Mouse (Mus musculus): ENCODE results near the gene Il10. TPM values are rescaled to one million over a fixed set of nuclear protein-coding genes. Genes with fewer than 3 reads are reported as not detected.
A peak's percentile ranks its signal among the peaks of the same experiment; 100 is the strongest.

Il10 gene
- polyA plus RNA-seq, 1 experiment from 2014 or later: not detected

DNA sequence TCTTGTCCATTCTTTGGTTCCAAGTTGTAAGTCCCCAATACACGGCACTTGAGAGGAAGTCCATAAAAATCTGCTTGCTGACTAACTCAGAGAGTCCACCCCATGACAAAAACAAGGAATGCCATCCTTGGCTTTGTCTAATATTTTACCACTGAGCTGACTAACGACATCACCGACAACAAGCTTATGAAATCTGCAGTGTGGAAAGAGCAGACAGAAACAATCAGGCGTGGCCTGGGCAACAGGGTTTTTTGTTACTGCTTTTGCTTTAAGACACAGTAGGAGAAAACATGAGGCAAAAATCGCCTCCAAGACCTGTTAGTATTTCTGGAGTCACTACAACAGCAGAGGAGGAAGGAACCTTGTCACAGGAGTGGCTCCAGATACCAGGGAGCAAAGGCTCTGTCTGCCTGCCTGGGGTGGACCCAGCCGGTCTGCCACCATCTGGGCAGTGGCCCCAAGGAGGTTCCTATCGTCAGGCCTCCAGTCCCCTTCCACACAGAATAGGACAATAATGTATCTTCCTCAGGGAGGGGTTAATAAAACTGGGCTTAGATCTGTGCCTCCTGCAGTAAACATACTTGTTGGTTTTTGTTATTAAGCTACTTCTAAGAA, 52.8 kb downstream of the Il10 start:
- Histone ChIP-seq H3K9me3 (ENCODE audit: control insufficient read depth, low read length) (no peaks in the 10 kb centered on the region), H3K4me2 (ENCODE audit: low read length) (no peak overlapping the region), H3K4me1 (ENCODE audit: control insufficient read depth, insufficient read depth, low read length) (peaks cover 29% of the 10 kb centered on the region), H3K9ac (replicated peaks; ENCODE audit: low read length) (no peak overlapping the region), H3K4me3 (replicated peaks; ENCODE audit: low read depth, low read length) (no peak overlapping the region), H3K27ac (replicated peaks; ENCODE audit: low read depth, low read length) (no peak overlapping the region), H3K27me3 (ENCODE audit: control insufficient read depth, insufficient read depth, low read length) (no peaks in the 10 kb centered on the region), H3K36me3 (ENCODE audit: control insufficient read depth, insufficient read depth, low read length) (no peaks in the 10 kb centered on the region)
- no peak for DNase-seq
- 88% methylated on average over 7 of the region's 7 CpGs for WGBS
- no peak for ATAC-seq (ENCODE audit: low FRiP score, low TSS enrichment)

DNA sequence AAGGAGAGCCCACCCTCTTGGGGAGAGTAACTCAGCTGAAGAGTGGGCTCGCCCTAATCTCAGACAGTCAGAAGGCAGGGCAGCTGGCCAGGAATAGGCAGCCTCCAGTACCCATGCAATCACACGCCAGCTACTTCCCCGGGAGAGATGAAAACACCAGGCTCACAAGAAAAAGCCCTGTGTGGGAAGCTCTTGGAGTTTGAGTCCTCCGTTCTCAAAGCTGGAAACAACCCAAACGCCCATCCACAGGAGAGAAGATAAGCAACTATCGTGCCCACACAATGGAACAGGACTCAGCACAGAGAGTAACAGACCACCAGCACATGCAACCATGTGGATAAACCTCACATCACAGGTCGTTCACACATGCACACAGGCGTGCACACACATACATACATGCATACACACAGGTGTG, 54.9 kb downstream of the Il10 start:
- H3K4me1 ChIP-seq (ENCODE audit: control insufficient read depth, insufficient read depth, low read length): peaks cover 45% of the 10 kb centered on the region

More for the DNA sequence above, 54.9 kb downstream of the Il10 start:
- H3K27me3 ChIP-seq (ENCODE audit: control insufficient read depth, insufficient read depth, low read length): no peaks in the 10 kb centered on the region
- DNase-seq: peak; percentile 69
- H3K4me2 ChIP-seq (ENCODE audit: low read length): no peak overlapping the region
- no peaks in the 10 kb centered on the region for H3K36me3 ChIP-seq (ENCODE audit: control insufficient read depth, insufficient read depth, low read length)
- ATAC-seq (ENCODE audit: low FRiP score, low TSS enrichment): no peak
- WGBS: 55% methylated on average over 8 of the region's 8 CpGs
- no peaks in the 10 kb centered on the region for H3K9me3 ChIP-seq (ENCODE audit: control insufficient read depth, low read length)
- H3K9ac ChIP-seq (replicated peaks; ENCODE audit: low read length): no peak overlapping the region
- H3K4me3 ChIP-seq (replicated peaks; ENCODE audit: low read depth, low read length): no peak overlapping the region
- H3K27ac ChIP-seq (replicated peaks; ENCODE audit: low read depth, low read length): peak overlapping the region; percentile 64

Other genes starting within 250 kb of the Il10 start
- gene Fcamr, start 218.9 kb upstream of the Il10 start, polyA plus RNA-seq (2014; fragmentation: Nextera tagmentation; extraction: Ambion mirVana): not detected in 2 replicates
- gene Pigr, start 193.2 kb upstream of the Il10 start, polyA plus RNA-seq (2014; fragmentation: Nextera tagmentation; extraction: Ambion mirVana): not detected in 2 replicates
- not detected in 2 replicates for gene Fcmr, start 154.2 kb upstream of the Il10 start, polyA plus RNA-seq (2014; fragmentation: Nextera tagmentation; extraction: Ambion mirVana)
- not detected in 2 replicates for gene Il24, start 132.4 kb upstream of the Il10 start, polyA plus RNA-seq (2014; fragmentation: Nextera tagmentation; extraction: Ambion mirVana)
- not detected in 2 replicates for gene Il20, start 108.4 kb upstream of the Il10 start, polyA plus RNA-seq (2014; fragmentation: Nextera tagmentation; extraction: Ambion mirVana)
- gene Il19, start 79.7 kb upstream of the Il10 start, polyA plus RNA-seq (2014; fragmentation: Nextera tagmentation; extraction: Ambion mirVana): not detected in 2 replicates
- 25.0 and 35.0 TPM in 2 replicates for gene Mapkapk2, start 78.0 kb downstream of the Il10 start, polyA plus RNA-seq (2014; fragmentation: Nextera tagmentation; extraction: Ambion mirVana)
- gene Dyrk3, start 118.5 kb downstream of the Il10 start, polyA plus RNA-seq (2014; fragmentation: Nextera tagmentation; extraction: Ambion mirVana): 14.8 and 18.7 TPM in 2 replicates
- gene Eif2d, start 133.3 kb downstream of the Il10 start, polyA plus RNA-seq (2014; fragmentation: Nextera tagmentation; extraction: Ambion mirVana): 47.3 and 54.8 TPM in 2 replicates
- gene Rassf5, start 225.4 kb downstream of the Il10 start, polyA plus RNA-seq (2014; fragmentation: Nextera tagmentation; extraction: Ambion mirVana): 2.9 and 3.0 TPM in 2 replicates

Measured in midbrain, embryonic 14.5 days (tissue).